Mouse (Mus musculus) liver, adult (tissue): Measurements from ENCODE around the gene Gpc3.

Experiments used
- GATA4 ChIP-seq: IDR thresholded peaks from 2 replicates; pipeline ENCODE4 v1.6.1; 2014; ENCODE audit warnings: mild to moderate bottlenecking, low read length; ENCODE audit not compliant: insufficient replicate concordance

The Gpc3 gene

DNA sequence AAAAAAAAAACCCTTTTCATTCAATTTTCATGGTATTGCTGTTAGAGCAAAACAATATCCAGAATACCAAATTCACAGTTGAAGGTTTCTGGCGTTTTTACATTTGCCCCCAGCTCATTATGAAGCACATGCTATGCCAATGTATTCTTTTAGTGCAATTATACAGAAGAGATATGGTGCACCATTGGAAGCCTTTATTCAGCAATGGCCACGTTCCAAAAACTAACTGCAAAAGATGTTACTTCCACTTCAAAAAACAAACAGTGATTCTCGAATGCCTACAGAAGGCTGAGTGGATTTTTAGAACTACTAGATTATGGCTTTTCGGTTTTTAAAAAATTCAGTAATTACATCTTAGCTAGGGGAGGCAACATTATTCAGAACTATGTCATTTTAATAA lies 124.3 kb downstream of the Gpc3 start:
- no peak for TF ChIP-seq GATA4

DNA sequence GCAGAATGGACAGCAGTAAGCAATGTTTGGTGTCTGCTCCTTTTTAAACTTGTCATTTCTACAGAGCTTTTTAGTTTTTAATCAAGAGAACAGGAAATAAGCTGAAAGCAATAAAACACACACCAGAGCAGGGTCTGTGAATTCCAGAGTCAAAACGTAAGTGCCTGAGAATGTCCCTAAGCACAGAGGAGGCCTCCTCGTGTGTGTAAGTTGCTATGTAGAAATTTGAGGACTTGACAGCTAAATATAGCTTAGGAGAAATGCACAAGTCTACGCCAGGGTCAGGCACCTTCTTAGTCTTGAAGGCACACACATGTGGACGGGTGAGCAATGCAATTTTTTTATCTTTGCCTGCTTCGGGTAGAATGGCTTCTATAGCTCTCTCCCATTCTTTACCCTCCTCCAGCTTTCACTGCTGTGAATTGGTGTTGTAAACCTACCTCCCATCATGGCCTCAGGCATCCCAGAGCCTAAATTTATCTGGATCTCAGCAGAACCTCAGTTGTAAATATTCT lies 158.6 kb downstream of the Gpc3 start:
- TF ChIP-seq GATA4, result no peak

DNA sequence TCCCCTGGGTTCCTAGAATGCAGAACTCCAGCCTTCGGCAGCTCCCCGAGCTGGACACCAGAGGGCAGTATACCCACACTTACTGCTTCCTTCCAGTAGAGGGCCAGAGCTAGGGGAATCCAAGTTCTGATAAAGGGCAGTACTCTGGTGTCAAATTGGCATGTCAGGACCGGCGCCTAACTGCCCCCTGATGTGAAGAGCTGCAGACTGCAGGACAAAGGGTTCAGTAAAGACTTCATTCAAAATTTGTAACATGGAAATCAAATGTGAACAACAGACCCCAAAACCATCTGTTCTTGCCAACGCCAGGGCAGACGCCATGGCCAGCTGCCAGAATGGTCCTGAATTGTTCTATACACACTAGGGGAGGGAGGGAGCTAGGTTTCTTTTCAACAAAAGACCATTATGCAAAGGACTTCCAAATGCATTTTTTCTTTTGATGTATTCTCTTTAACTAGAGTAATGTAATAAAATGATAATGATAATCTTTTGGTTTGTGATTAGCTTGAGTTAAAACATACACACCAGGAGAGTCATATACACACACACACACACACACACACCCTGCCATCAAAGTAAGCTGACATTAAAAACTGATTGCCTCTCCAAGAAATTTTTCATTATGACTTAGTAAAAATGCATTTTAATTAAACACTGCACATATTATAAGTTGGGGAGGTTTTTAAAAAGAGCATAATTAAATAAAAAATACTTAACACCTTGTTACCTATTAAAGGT lies 160.1 kb downstream of the Gpc3 start:
- TF ChIP-seq GATA4, result no peak

DNA sequence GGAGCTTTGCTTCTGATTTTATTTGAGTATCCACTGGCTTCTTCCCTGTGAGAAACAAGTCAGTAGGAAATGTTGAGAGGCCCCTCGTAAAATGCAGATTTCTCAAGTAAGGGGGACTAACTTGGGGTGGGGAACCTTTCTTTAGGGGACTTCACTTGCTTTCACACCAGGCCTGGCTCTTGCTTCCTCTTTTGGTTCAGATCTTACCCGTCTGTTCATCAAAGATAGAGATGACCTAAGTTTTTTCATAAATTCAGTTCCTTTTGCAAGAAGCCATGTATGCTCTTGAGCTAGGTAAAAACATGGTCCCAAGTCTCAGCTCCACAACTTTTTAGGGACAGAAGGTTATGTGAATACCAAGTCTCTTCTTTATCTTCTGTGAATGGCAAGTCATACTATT lies 164.6 kb downstream of the Gpc3 start:
- TF ChIP-seq GATA4, result no peak

DNA sequence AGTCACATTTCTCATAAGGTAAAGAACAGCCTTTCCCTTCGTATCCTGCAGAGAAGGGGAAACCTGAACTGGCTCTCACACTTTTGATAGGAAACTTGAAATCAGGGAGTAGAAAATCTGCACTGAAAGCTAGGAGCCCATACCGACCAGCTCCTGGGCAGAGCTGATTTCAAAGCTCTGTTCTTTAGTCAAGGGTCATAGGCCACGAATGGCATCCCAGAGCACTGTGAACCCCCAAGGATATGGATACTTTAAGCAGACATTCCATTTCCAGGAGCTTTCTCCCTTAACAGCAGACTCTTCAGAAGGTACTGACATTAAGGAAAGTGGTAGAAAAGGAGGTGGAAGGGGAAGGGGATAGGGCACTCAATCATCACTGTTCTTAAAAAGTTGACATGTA lies 165.3 kb downstream of the Gpc3 start:
- no peak for TF ChIP-seq GATA4

DNA sequence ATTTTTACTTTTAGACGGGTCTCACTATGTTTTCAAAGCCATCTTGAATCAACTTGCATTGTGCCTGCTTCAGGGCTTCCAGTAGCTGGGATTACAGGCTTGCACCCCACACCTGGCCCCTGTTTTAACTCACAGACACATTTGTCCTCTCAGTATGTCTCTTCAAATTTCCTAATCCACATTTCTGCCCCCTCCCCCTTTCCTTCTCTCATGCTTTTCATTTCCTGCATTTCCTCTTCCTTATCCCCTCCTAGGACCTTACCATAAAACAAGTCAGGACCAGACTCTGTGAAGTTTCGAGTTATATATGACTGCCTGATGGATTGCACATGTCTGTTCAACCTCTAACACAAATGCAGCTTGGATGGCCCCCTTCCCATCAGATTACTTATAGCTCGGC lies 167.2 kb downstream of the Gpc3 start:
- TF ChIP-seq GATA4, result no peak

DNA sequence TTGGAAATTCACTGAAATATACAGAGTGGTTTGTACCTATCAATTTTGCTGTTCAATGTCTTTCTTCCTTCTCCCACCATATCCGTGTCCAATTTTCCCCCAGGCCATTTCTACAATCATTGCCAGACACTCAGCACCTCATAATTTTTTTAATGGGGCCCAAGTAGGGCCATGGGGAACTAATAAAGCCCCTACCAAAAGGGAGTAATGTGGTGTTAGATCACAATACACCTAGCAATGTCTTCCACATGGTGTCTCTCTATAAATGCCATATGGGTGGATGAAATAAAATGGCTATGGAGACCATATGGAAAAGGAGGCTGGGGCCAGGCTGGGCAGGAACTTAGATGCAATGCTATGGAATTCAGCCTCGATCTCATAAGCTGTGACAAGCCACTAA lies 168.8 kb downstream of the Gpc3 start:
- no peak for TF ChIP-seq GATA4

DNA sequence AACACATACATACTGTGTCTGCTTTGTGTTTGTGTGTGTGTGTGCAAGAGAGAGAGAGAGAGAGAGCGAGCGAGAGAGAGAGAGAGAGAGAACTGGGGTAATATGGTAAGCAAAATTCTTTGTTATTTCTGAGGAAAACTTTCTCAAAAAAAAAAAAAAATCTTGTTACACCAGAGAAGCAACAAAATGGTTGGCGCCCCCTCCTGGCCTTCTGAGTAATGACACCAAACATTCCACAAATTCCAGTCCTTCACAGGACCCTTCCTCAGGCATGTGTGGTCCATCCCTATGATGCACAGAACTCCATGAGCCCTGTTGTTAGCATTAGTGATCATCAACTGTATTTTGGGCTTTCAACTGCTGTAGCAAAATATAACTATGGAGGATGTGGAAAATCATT lies 172.0 kb downstream of the Gpc3 start:
- TF ChIP-seq GATA4, result no peak

DNA sequence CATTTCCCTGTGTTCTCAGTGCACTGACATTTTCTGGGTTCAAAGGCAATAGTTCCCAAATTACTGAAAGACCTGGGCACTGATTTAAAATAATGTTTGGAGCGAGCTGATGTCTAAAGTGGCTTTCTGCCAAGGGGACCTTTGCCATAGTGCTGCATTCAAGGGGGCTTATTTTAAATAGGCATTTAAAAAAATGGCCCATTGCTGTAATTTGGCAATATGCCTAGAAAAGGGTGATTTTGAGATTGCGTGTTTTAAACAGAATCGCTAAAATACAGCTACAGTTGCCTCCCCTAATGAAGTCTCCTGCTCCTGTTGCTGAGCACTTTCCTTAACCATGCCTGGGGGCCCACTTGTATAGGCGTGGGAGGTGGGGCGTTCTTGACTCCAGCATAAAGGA lies 174.3 kb downstream of the Gpc3 start:
- TF ChIP-seq GATA4, result no peak

DNA sequence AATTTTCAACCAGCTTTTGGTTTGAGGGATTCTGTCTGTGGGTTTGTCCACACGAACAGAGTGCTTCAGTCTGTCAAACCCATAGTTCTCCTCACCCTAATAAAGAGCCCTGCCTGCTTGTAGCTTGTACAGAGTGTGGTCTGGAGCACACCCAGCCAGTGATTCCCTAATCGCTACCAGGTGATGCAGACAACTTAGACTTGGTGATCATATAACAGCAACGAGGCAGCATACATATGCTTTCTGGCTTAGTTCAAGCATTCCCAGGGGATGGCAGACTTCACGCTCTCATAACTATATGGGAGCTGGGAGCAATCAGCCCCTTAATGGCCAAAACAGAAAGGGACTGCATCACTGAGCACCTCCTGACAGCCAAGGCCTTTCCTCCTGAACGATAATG lies 188.1 kb downstream of the Gpc3 start:
- no peak for TF ChIP-seq GATA4

DNA sequence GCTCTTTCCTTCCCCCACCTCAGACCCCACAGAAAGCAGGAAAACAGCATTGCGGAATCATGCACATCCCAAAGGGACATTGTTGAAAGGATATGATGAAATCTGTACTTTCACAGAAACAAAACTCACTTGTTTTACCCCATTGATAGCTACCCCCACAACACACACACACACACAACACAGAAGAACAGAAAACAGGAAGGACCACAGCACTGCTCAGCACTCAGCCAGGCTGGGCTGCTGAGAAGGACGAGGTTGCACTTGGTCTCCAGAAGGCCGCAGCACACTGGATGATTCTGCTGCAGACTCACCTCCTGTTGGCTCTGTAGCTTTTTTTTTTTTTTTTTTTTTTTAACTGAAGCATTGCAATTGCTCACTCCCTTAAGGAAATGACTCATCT lies 193.9 kb downstream of the Gpc3 start:
- TF ChIP-seq GATA4, result no peak

DNA sequence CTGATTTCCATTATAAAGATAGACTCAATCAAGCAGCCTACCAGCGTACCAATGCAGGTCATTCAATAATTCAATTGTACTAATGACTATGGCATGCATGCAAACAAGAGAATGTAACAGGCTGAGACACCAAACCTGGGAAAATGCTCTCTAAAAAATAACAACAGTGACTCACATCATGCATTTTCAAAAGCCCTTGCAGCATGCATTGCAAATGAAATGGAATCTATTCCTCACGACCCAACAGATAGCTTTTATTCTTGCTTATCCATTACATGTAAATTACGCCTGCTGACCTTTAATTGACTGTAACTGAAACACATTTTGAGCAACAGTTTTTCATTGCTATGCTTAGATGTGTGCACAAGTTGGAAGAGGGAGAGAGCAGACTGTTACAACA lies 200.8 kb downstream of the Gpc3 start:
- TF ChIP-seq GATA4, result no peak

DNA sequence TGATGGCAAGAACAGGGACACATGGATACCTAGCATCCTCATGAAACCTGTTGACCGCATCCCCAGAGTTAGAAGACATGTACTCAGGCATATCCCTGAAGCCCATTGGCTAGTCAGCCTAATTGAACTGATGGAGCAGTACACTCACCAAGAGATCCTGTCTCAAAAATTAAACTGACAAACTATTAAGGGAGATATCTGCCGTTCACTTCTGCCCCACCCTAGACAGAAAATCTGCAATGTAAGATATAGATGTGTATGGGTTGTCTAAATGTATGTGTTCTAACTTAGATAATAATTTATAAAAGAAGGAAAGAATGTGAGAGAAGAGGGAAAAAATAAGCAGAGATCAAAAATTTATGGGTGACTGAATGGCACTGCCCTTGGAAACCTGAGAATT lies 212.6 kb downstream of the Gpc3 start:
- TF ChIP-seq GATA4, result no peak

DNA sequence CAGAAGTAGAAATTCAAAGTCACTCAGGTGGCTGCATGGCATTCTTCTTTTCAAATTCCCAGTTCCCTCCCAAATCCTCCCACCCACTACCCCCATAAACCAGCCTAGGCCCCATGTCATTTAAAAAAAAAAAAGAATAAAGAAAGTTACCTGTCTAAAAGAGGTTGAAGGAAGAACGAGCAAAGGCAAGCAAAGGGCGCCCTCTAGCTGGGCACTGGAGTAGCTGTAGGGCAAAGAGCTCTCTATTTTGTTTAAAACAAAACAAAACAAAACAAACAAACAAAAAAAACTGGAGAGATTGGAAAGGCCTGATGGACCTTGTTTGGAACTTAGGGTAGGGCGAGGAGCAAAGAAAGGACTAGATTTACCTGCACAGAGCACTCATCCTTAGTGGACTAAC lies 238.6 kb downstream of the Gpc3 start:
- TF ChIP-seq GATA4, result no peak

DNA sequence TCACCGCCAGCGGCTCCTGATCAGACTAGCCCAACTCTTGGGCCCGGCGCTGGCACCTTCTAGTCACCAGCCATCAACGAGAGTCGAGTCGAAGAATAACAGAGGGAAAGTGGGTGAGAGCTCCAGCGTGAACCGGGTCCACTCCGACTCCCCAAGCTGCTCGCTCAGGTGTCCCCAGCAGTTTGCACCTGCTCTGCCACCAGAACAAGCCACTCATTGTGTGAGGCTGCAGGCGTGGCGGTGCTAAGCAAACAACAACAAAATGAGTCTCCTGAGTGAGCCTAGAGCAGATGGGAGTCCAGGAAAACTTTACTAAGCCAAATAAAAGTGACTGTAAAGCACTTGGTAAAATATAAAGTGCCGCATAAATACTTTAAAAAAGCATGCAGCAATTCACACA lies 239.5 kb downstream of the Gpc3 start:
- no peak for TF ChIP-seq GATA4

DNA sequence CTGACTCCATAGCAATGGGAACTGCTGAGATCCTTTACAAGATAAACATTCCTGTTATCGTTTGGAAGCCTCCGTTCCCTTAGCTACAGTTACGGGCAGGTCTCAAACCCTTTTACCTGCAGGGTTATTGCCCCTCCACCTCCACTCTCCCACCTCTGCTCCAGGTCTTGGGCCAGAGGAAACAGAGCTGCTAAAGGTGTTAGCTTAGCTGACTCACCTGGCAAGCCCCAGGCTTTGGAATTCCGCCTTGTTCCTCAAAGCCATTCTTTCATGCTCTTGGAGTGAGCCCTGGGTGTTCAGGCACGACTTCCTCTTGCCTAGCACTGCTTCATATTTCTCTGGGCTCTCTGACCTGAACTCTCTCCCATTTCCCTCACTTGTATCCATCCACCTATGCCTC lies 241.3 kb downstream of the Gpc3 start:
- TF ChIP-seq GATA4, result no peak
